Mouse (Mus musculus) G1E (cell line): ENCODE measurements around the gene St8sia2.

Source experiments
- CTCF ChIP-seq: IDR thresholded peaks from 2 replicates; pipeline ENCODE4 v1.5.1; 2012; ENCODE audit warnings: low read depth, low read length, inconsistent platforms, mixed read lengths
- GATA1 ChIP-seq: IDR thresholded peaks from 2 replicates; pipeline ENCODE4 v1.6.1; 2012; ENCODE audit warnings: borderline replicate concordance, low read length, inconsistent platforms, mixed read lengths
- GATA2 ChIP-seq: IDR thresholded peaks from 2 replicates; pipeline ENCODE4 v1.6.1; 2012; ENCODE audit warnings: low read depth, low read length, inconsistent platforms, borderline replicate concordance
- POLR2AphosphoS5 ChIP-seq: IDR thresholded peaks from 2 replicates; pipeline ENCODE4 v1.6.1; 2012; ENCODE audit warnings: low read depth, low read length, inconsistent platforms; ENCODE audit not compliant: insufficient replicate concordance
- TAL1 ChIP-seq: conservative IDR thresholded peaks from 2 replicates; pipeline ENCODE4 v1.6.1; 2012; ENCODE audit warnings: low read depth, low read length, inconsistent platforms, mixed read lengths

GRCm38 (mm10) chr7:73938046-73938810 is 75.3 kb downstream of the St8sia2 start:
- TF ChIP-seq CTCF = no peak
- no peak for TF ChIP-seq TAL1
- no peak for TF ChIP-seq POLR2AphosphoS5
- no peak for TF ChIP-seq GATA1
- TF ChIP-seq GATA2 = no peak
